Mouse (Mus musculus) MEL (cell line): ENCODE measurements at regions not wholly inside any gene's neighbourhood (a gene's known extent, or its start where the extent isn't known, plus 50 kb on each side); places are given as distances from the start of the nearest gene placed in this dataset.

Experiments used
- BHLHE40 ChIP-seq: IDR thresholded peaks from 2 replicates; pipeline ENCODE4 v1.6.1; 2012; ENCODE audit warnings: low read depth, mild to moderate bottlenecking, inconsistent platforms, low read length, improper control_type of control experiment, borderline replicate concordance
- CTCF ChIP-seq, 3 experiments: IDR thresholded peaks in 2 of 3; conservative IDR thresholded peaks in 1 of 3; 2 replicates each; pipeline ENCODE4 v1.5.1; 2011 to 2012; ENCODE audit warnings: low read length in 3 of 3, low read depth in 2 of 3, mild to moderate bottlenecking in 2 of 3, improper control_type of control experiment in 1 of 3, inconsistent platforms in 1 of 3, mixed read lengths in 1 of 3, moderate library complexity in 1 of 3; ENCODE audit not compliant: control insufficient read depth in 1 of 3, insufficient read depth in 1 of 3, poor library complexity in 1 of 3, severe bottlenecking in 1 of 3
- ELF1 ChIP-seq: IDR thresholded peaks from 2 replicates; pipeline ENCODE4 v1.6.1; 2014; ENCODE audit warnings: low read depth, mild to moderate bottlenecking, inconsistent platforms, low read length, improper control_type of control experiment, moderate library complexity
- EP300 ChIP-seq, 2 experiments: IDR thresholded peaks; 2 replicates each; pipeline ENCODE4 v1.6.1; 2011; ENCODE audit warnings: improper control_type of control experiment in 2 of 2, low read length in 2 of 2, low read depth in 1 of 2, mild to moderate bottlenecking in 1 of 2
- GABPA ChIP-seq: IDR thresholded peaks from 2 replicates; pipeline ENCODE4 v1.6.1; 2012; ENCODE audit warnings: low read depth, mild to moderate bottlenecking, inconsistent platforms, low read length, improper control_type of control experiment, moderate library complexity
- HCFC1 ChIP-seq: IDR thresholded peaks from 2 replicates; pipeline ENCODE4 v1.6.1; 2012; ENCODE audit warnings: low read depth, mild to moderate bottlenecking, inconsistent platforms, low read length, improper control_type of control experiment, moderate library complexity
- KAT2A ChIP-seq: conservative IDR thresholded peaks from 2 replicates; pipeline ENCODE4 v1.6.1; 2012; ENCODE audit warnings: low read depth, low read length, improper control_type of control experiment, inconsistent platforms
- MXI1 ChIP-seq: IDR thresholded peaks from 2 replicates; pipeline ENCODE4 v1.6.1; 2011; ENCODE audit warnings: mild to moderate bottlenecking, low read depth, low read length, improper control_type of control experiment
- MYB ChIP-seq: IDR thresholded peaks from 2 replicates; pipeline ENCODE4 v1.6.1; 2011; ENCODE audit warnings: mild to moderate bottlenecking, low read depth, low read length, improper control_type of control experiment
- POLR2A ChIP-seq, 2 experiments: IDR thresholded peaks; 2 replicates each; pipeline ENCODE4 v1.6.1; 2011 to 2012; ENCODE audit warnings: low read length in 2 of 2, mild to moderate bottlenecking in 2 of 2, control low read depth in 1 of 2, improper control_type of control experiment in 1 of 2, low read depth in 1 of 2, moderate library complexity in 1 of 2; ENCODE audit not compliant: control insufficient read depth in 1 of 2, insufficient read depth in 1 of 2, poor library complexity in 1 of 2
- RAD21 ChIP-seq: IDR thresholded peaks from 2 replicates; pipeline ENCODE4 v1.6.1; 2011; ENCODE audit warnings: mild to moderate bottlenecking, low read depth, low read length, improper control_type of control experiment
- RCOR1 ChIP-seq: IDR thresholded peaks from 2 replicates; pipeline ENCODE4 v1.6.1; 2012; ENCODE audit warnings: low read depth, mild to moderate bottlenecking, inconsistent platforms, low read length, improper control_type of control experiment
- SMC3 ChIP-seq: IDR thresholded peaks from 2 replicates; pipeline ENCODE4 v1.6.1; 2011; ENCODE audit warnings: low read depth, low read length, improper control_type of control experiment
- ZNF384 ChIP-seq: IDR thresholded peaks from 2 replicates; pipeline ENCODE4 v1.6.1; 2012; ENCODE audit warnings: low read depth, mild to moderate bottlenecking, inconsistent platforms, low read length, improper control_type of control experiment

- TF ChIP-seq RAD21 (no peak), ZNF384 (no peak), CTCF (IDR thresholded peaks at IDR 0.05 in 2 of 3, conservative IDR thresholded peaks at IDR 0.05 in 1 of 3; ENCODE audit: control insufficient read depth in 1 of 3, insufficient read depth in 1 of 3, low read depth in 2 of 3, low read length in 3 of 3, poor library complexity in 1 of 3, severe bottlenecking in 1 of 3) (no peak), POLR2A (IDR thresholded peaks at IDR 0.05; ENCODE audit: control insufficient read depth in 1 of 2, insufficient read depth in 1 of 2, low read depth in 1 of 2, low read length in 2 of 2, poor library complexity in 1 of 2) (no peak), MXI1 (no peak), HCFC1 (no peak), EP300 (IDR thresholded peaks at IDR 0.05; ENCODE audit: low read depth in 1 of 2, low read length in 2 of 2) (no peak), BHLHE40 (no peak), GABPA (no peak), MYB (no peak), SMC3 (no peak), KAT2A (no peak), ELF1 (no peak), RCOR1 (no peak)
Measured at GRCm38 (mm10) chr11:45535501-45536025, 316.3 kb upstream of the Clint1 start.
